Mouse (Mus musculus) lung, adult 2 months (tissue): ENCODE measurements around the gene Zfp536. TPM values are rescaled to one million over a fixed set of nuclear protein-coding genes. Genes with fewer than 3 reads are reported as not detected.

Experiments used
- DNase-seq: peaks from one replicate; pipeline ENCODE4 v3.0.0; 2022
- H3K4me1 ChIP-seq: fragments of 200-500 bp; 2 replicates; pipeline ENCODE4 v1.6.1; 2011; ENCODE audit warnings: low read length; ENCODE audit not compliant: control insufficient read depth, insufficient read depth
- H3K4me3 ChIP-seq: fragments of 200-500 bp; replicated peaks from 2 replicates; pipeline ENCODE3; 2011; ENCODE audit warnings: low read depth, mild to moderate bottlenecking, control low read depth, low read length; ENCODE audit errors: extremely low read depth
- CTCF ChIP-seq: fragments of 200-500 bp; IDR thresholded peaks from 2 replicates; pipeline ENCODE4 v1.5.1; 2011; ENCODE audit warnings: mild to moderate bottlenecking, low read length, control low read depth; ENCODE audit not compliant: insufficient read depth
- POLR2A ChIP-seq: fragments of 200-500 bp; IDR thresholded peaks from 2 replicates; pipeline ENCODE4 v1.6.1; 2011; ENCODE audit warnings: low read depth, mild to moderate bottlenecking, control low read depth, low read length, borderline replicate concordance; ENCODE audit errors: extremely low read depth
- WGBS: fragments of 180-500 bp; shearing (Covaris S2); methylation state at CpG from one replicate; pipeline ENCODE4 v1.1.7; 2018; 5-methylcytosine and 5-hydroxymethylcytosine counted together
- polyA plus RNA-seq: library from polyadenylated mRNA; depleted of rRNA; stranded (reverse); fragments of >200 nt; gene quantifications from 2 replicates; pipeline ENCODE4 v1.2.3, GENCODE M21; 2012

Zfp536 gene
- polyA plus RNA-seq, 1 experiment, result 0.43 TPM

DNA sequence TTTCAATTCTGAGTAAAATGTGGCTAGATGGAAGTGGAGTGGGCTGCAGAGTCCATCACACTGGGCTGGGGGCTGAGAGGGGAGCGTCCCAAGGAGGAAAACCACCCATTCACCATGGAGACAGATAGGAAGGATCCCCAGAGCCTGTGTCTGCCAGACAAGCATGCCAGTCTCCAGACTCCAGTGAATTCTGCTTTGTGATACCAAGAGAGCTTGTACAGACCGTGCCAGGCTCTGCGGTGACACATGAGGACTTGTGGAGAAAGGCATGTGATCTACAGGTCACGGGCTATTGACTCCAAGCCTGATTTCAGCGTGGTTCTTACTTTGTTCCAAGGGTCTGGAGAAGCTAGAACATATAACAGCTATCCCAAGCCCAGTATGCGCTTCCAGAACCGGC, 230.5 kb downstream of the Zfp536 start:
- no peak for DNase-seq
- H3K4me3 ChIP-seq, result no peak overlapping the region
- 80% methylated on average over 7 of the region's 7 CpGs for WGBS
- H3K4me1 ChIP-seq, result no peaks in the 10 kb centered on the region
- no peak for TF ChIP-seq POLR2A
- no peak for TF ChIP-seq CTCF

DNA sequence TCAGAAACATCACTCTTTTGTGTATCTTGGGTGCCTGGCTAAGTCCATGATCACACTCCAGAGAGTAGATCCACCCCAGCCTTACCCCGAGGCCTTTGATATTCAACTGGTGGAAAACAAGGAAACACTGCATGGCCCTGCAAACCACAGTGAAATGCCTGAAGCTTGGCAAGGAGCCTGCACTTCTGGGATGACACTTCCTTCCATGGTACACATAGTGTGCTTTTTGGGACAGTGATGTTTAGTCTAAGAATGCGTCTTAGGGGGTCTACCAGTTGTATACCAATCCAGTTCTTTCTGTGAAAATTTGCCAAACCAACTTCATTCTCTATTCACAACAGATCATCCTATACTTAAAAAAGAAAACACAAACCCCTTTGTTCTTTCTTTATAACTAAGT, 242.3 kb downstream of the Zfp536 start:
- TF ChIP-seq CTCF (no peak), POLR2A (no peak)
- Histone ChIP-seq H3K4me3 (no peak overlapping the region), H3K4me1 (no peaks in the 10 kb centered on the region)
- no peak for DNase-seq
- 80% methylated on average over 2 of the region's 2 CpGs for WGBS

- no peak overlapping the region for H3K4me3 ChIP-seq
- TF ChIP-seq CTCF (no peak), POLR2A (no peak)
- 86% methylated on average over 9 of the region's 9 CpGs for WGBS
- no peaks in the 10 kb centered on the region for H3K4me1 ChIP-seq
- no peak for DNase-seq
Measured at GRCm38 (mm10) chr7:37528311-37528710, 245.1 kb downstream of the Zfp536 start.

DNA sequence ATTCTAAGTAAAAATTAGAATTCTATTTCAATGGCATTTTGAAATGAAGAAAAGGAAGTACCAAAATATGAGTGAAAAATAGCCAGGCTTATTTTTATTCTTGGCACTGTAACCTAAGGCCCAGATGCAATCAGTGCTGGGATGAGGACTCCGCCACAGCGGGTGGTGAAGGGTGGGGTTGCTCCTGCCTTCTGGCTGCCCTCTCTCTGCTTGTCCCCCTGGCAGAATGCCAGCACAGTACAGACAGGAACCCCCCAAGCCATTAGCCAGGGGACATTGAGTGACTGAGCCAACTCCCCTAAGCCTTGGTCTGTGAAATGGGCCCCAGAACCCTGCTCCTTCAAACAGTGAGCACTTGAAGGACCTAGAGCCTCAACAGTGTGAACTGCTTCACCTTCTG, 245.6 kb downstream of the Zfp536 start:
- no peak overlapping the region for H3K4me3 ChIP-seq
- no peak for DNase-seq
- TF ChIP-seq CTCF, result no peak
- TF ChIP-seq POLR2A, result no peak
- 47% methylated on average over 2 of the region's 2 CpGs for WGBS
- no peaks in the 10 kb centered on the region for H3K4me1 ChIP-seq

GRCm38 (mm10) chr7:37521407-37521806, 252.0 kb downstream of the Zfp536 start:
- TF ChIP-seq POLR2A, result no peak
- no peak for TF ChIP-seq CTCF
- DNase-seq, result no peak
- no peak overlapping the region for H3K4me3 ChIP-seq
- no peaks in the 10 kb centered on the region for H3K4me1 ChIP-seq
- WGBS, result 65% methylated on average over 2 of the region's 2 CpGs

GRCm38 (mm10) chr7:37510933-37511675, 262.3 kb downstream of the Zfp536 start:
- Histone ChIP-seq H3K4me1 (no peaks in the 10 kb centered on the region), H3K4me3 (no peak overlapping the region)
- TF ChIP-seq CTCF (no peak), POLR2A (no peak)
- WGBS, result 63% methylated on average over 8 of the region's 8 CpGs
- no peak for DNase-seq

- DNase-seq, result no peak
- WGBS, result 76% methylated on average over 9 of the region's 9 CpGs
- TF ChIP-seq CTCF (no peak), POLR2A (no peak)
Measured at GRCm38 (mm10) chr7:37509700-37510099, 263.7 kb downstream of the Zfp536 start.

DNA sequence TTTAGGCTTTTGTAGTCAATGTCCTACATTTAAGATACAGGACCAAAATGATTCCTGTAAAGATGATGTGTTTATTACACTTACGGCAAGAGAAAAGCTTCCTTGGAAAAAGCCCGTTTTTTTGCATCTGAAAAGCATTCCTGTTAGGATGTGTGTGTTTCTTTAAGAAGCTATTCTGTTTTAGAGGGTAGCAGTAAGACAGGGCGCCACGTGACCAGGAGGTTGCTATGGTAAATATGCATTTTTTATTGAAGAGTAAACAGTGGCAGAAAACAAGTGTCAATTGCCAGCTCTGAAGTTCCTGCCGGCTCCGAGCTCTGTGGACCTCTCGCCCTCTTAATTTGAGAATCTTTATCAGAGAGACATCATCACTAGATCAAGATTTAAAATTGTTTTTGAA, 267.9 kb downstream of the Zfp536 start:
- no peak for DNase-seq
- TF ChIP-seq POLR2A, result no peak
- no peak for TF ChIP-seq CTCF
- 53% methylated on average over 7 of the region's 7 CpGs for WGBS
- no peak overlapping the region for H3K4me3 ChIP-seq
- no peaks in the 10 kb centered on the region for H3K4me1 ChIP-seq

More at GRCm38 (mm10) chr7:37509700-37510099, 263.7 kb downstream of the Zfp536 start:
- Histone ChIP-seq H3K4me3 (no peak overlapping the region), H3K4me1 (no peaks in the 10 kb centered on the region)

DNA sequence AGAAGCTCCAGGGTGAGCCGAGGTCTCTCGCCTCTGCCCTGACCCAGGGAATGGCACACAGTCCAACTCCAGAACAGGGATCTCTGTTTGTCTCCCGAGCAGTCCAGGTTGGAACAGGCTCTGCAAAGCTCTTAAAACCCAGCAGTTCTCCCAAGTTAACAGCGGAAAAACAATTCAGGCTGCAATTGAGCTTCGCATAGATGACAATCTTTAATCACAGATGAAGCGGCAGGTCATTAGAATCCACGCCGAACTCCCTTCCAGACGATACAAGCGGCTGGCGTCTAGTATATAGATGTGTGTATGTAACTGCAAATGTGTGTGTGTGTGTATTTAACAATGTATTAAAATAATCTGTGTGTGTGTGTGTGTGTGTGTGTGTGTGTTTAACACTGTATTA, 268.3 kb downstream of the Zfp536 start:
- 80% methylated on average over 11 of the region's 11 CpGs for WGBS
- H3K4me3 ChIP-seq, result no peak overlapping the region
- no peak for DNase-seq
- H3K4me1 ChIP-seq, result no peaks in the 10 kb centered on the region
- no peak for TF ChIP-seq CTCF

DNA sequence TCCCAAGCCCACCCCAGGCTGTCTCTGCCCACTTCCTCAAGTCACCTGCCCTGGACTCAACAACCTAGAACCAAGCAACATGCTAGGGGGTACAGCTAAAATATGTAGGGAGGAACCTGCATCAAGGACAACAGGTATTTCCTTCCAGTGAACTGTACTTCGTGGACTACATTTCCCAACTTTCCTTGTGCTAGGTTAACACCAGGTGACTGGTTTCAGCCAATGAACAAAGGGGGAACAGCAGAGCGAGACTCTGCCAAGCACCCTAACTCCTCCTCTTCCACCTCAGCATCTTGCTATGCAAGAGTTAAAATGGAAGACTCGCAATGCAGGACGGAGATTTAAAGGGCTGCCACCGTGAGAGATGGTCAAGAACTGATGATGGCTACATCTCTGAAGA, 274.6 kb downstream of the Zfp536 start:
- 69% methylated on average over 5 of the region's 5 CpGs for WGBS
- Histone ChIP-seq H3K4me3 (no peak overlapping the region), H3K4me1 (no peaks in the 10 kb centered on the region)
- TF ChIP-seq POLR2A (no peak), CTCF (no peak)
- no peak for DNase-seq
